Mouse (Mus musculus): ENCODE measurements around the gene Casp14. TPM values are rescaled to one million over a fixed set of nuclear protein-coding genes. Genes with fewer than 3 reads are reported as not detected.

Gene Casp14
- polyA plus RNA-seq, 1 experiment from 2014 or later, result not detected

Other genes with a start within 250 kb of the Casp14 start
- gene Olfr1358, start 200.9 kb downstream of the Casp14 start, polyA plus RNA-seq (2016; fragmentation: Nextera tagmentation; extraction: Ambion mirVana), result not detected in 2 replicates
- gene Ilvbl, start 143.9 kb downstream of the Casp14 start, polyA plus RNA-seq (2016; fragmentation: Nextera tagmentation; extraction: Ambion mirVana), result 47.1 and 51.8 TPM in 2 replicates
- gene Syde1, start 126.3 kb downstream of the Casp14 start, polyA plus RNA-seq (2016; fragmentation: Nextera tagmentation; extraction: Ambion mirVana), result 7.8 and 7.9 TPM in 2 replicates
- gene Olfr1357, start 100.2 kb downstream of the Casp14 start, polyA plus RNA-seq (2016; fragmentation: Nextera tagmentation; extraction: Ambion mirVana), result not detected in 2 replicates
- not detected in 2 replicates for gene Ccdc105, start 34.8 kb upstream of the Casp14 start, polyA plus RNA-seq (2016; fragmentation: Nextera tagmentation; extraction: Ambion mirVana)
- gene Slc1a6, start 62.2 kb upstream of the Casp14 start, polyA plus RNA-seq (2016; fragmentation: Nextera tagmentation; extraction: Ambion mirVana), result 1.8 and 2.8 TPM in 2 replicates
- gene Olfr1356, start 133.9 kb upstream of the Casp14 start, polyA plus RNA-seq (2016; fragmentation: Nextera tagmentation; extraction: Ambion mirVana), result not detected in 2 replicates
- not detected in 2 replicates for gene Olfr1355, start 157.2 kb upstream of the Casp14 start, polyA plus RNA-seq (2016; fragmentation: Nextera tagmentation; extraction: Ambion mirVana)
- not detected in 2 replicates for gene Olfr1354, start 194.9 kb upstream of the Casp14 start, polyA plus RNA-seq (2016; fragmentation: Nextera tagmentation; extraction: Ambion mirVana)
- not detected in 2 replicates for gene Olfr8, start 232.3 kb upstream of the Casp14 start, polyA plus RNA-seq (2016; fragmentation: Nextera tagmentation; extraction: Ambion mirVana)
- not detected in 2 replicates for gene Olfr1353, start 245.0 kb upstream of the Casp14 start, polyA plus RNA-seq (2016; fragmentation: Nextera tagmentation; extraction: Ambion mirVana)

All from neural tube, embryonic 12.5 days (tissue).